14 mouse cellular contexts compared by ENCODE assay signal in genomic region chr15:12515272-12515844, GRCm38 (mm10).
DNase-seq lines count a peak whose midpoint lies in the region; ATAC-seq and TF ChIP-seq lines count a peak whose summit lies in the region.
"Had no signal": no experiment of that assay in that cellular context is flagged by ENCODE, and none has a peak within 500 bp of the region (broad histone marks: within the 10 kb centered on the region; RNA-seq: fewer than 3 reads in every experiment).

No protein-coding gene starts in this region.

- no peaks in the 10 kb centered on the region for H3K36me3 ChIP-seq in forebrain, embryonic 10.5 days (replicated peaks)
- H3K36me3 ChIP-seq in forebrain, embryonic 15.5 days, result no peaks in the 10 kb centered on the region
- no peaks in the 10 kb centered on the region for H3K36me3 ChIP-seq in lung, embryonic 14.5 days (ENCODE audit: insufficient read depth)
- no peaks in the 10 kb centered on the region for H3K36me3 ChIP-seq in embryonic facial prominence, embryonic 12.5 days
- H3K36me3 ChIP-seq in limb, embryonic 13.5 days, result 0 out of 2 replicates have a peak, but pooled peaks cover 5% of the 10 kb centered on the region
- H3K36me3 ChIP-seq in intestine, embryonic 16.5 days (ENCODE audit: control insufficient read depth, insufficient read depth, low read length), result no peaks in the 10 kb centered on the region
- H3K36me3 ChIP-seq: midbrain, embryonic 12.5 days had no signal

- H3K4me2 ChIP-seq in forebrain, embryonic 15.5 days (replicated peaks), result no peak overlapping the region
- H3K4me2 ChIP-seq in lung, embryonic 14.5 days, result no peak overlapping the region
- no peak overlapping the region for H3K4me2 ChIP-seq in embryonic facial prominence, embryonic 12.5 days (replicated peaks)
- peak overlapping the region; percentile 17 for H3K4me2 ChIP-seq in limb, embryonic 13.5 days (replicated peaks)
- no peak overlapping the region for H3K4me2 ChIP-seq in intestine, embryonic 16.5 days (ENCODE audit: low read depth, low read length)
- H3K4me2 ChIP-seq: midbrain, embryonic 12.5 days had no signal

- 60% methylated on average over 9 of the region's 9 CpGs for WGBS in forebrain, embryonic 10.5 days
- WGBS in forebrain, embryonic 15.5 days, result 47% methylated on average over 9 of the region's 9 CpGs
- WGBS in lung, embryonic 14.5 days, result 58% methylated on average over 9 of the region's 9 CpGs
- WGBS in embryonic facial prominence, embryonic 12.5 days, result 29% methylated on average over 9 of the region's 9 CpGs
- 17% methylated on average over 9 of the region's 9 CpGs for WGBS in limb, embryonic 13.5 days
- WGBS in intestine, embryonic 16.5 days, result 73% methylated on average over 9 of the region's 9 CpGs

- H3K27ac ChIP-seq in forebrain, embryonic 10.5 days, result peak overlapping the region; percentile 37; the same call in 1 of the 2 replicates
- no peak overlapping the region for H3K27ac ChIP-seq in forebrain, embryonic 15.5 days (replicated peaks)
- H3K27ac ChIP-seq in lung, embryonic 14.5 days (ENCODE audit: low read depth), result no peak overlapping the region
- no peak overlapping the region for H3K27ac ChIP-seq in embryonic facial prominence, embryonic 12.5 days
- peak overlapping the region; percentile 3; the same call in 1 of the 2 replicates for H3K27ac ChIP-seq in limb, embryonic 13.5 days
- no peak overlapping the region for H3K27ac ChIP-seq in intestine, embryonic 16.5 days (ENCODE audit: low read length)
- H3K27ac ChIP-seq: heart, adult 2 months; midbrain, embryonic 12.5 days had no signal

- H3K4me3 ChIP-seq in forebrain, embryonic 10.5 days, result no peak overlapping the region
- no peak overlapping the region for H3K4me3 ChIP-seq in forebrain, embryonic 15.5 days
- H3K4me3 ChIP-seq in lung, embryonic 14.5 days (ENCODE audit: low read depth, low read length), result no peak overlapping the region
- no peak overlapping the region for H3K4me3 ChIP-seq in embryonic facial prominence, embryonic 12.5 days
- H3K4me3 ChIP-seq in limb, embryonic 13.5 days, result no peak overlapping the region
- H3K4me3 ChIP-seq in intestine, embryonic 16.5 days (ENCODE audit: low read length), result no peak overlapping the region
- H3K4me3 ChIP-seq: heart, adult 2 months; midbrain, embryonic 12.5 days had no signal

- H3K4me1 ChIP-seq in forebrain, embryonic 10.5 days, result peaks cover 36% of the 10 kb centered on the region
- peaks cover 11% of the 10 kb centered on the region; the same call in 1 of the 2 replicates for H3K4me1 ChIP-seq in forebrain, embryonic 15.5 days
- H3K4me1 ChIP-seq in lung, embryonic 14.5 days (ENCODE audit: insufficient read depth), result peaks cover 9% of the 10 kb centered on the region; the same call in 1 of the 2 replicates
- H3K4me1 ChIP-seq in embryonic facial prominence, embryonic 12.5 days, result peaks cover 12% of the 10 kb centered on the region; the same call in 1 of the 2 replicates
- H3K4me1 ChIP-seq in limb, embryonic 13.5 days, result peaks cover 76% of the 10 kb centered on the region
- peaks cover 2% of the 10 kb centered on the region; the same call in 1 of the 2 replicates for H3K4me1 ChIP-seq in intestine, embryonic 16.5 days (ENCODE audit: control insufficient read depth, insufficient read depth, low read length)

- no peaks in the 10 kb centered on the region for H3K9me3 ChIP-seq in forebrain, embryonic 10.5 days
- no peaks in the 10 kb centered on the region for H3K9me3 ChIP-seq in forebrain, embryonic 15.5 days
- H3K9me3 ChIP-seq in lung, embryonic 14.5 days (ENCODE audit: low read depth, low read length), result no peaks in the 10 kb centered on the region
- no peaks in the 10 kb centered on the region for H3K9me3 ChIP-seq in embryonic facial prominence, embryonic 12.5 days
- no peaks in the 10 kb centered on the region for H3K9me3 ChIP-seq in limb, embryonic 13.5 days
- no peaks in the 10 kb centered on the region for H3K9me3 ChIP-seq in intestine, embryonic 16.5 days (ENCODE audit: control insufficient read depth, low read length)
- H3K9me3 ChIP-seq: midbrain, embryonic 12.5 days had no signal

- H3K27me3 ChIP-seq in forebrain, embryonic 10.5 days (ENCODE audit: poor library complexity, severe bottlenecking), result no peaks in the 10 kb centered on the region
- no peaks in the 10 kb centered on the region for H3K27me3 ChIP-seq in forebrain, embryonic 15.5 days
- no peaks in the 10 kb centered on the region for H3K27me3 ChIP-seq in lung, embryonic 14.5 days (ENCODE audit: insufficient read depth, low read length)
- H3K27me3 ChIP-seq in embryonic facial prominence, embryonic 12.5 days, result no peaks in the 10 kb centered on the region
- H3K27me3 ChIP-seq in limb, embryonic 13.5 days, result peaks cover 14% of the 10 kb centered on the region
- no peaks in the 10 kb centered on the region for H3K27me3 ChIP-seq in intestine, embryonic 16.5 days (replicated peaks; ENCODE audit: control insufficient read depth, insufficient read depth, low read length)
- H3K27me3 ChIP-seq: midbrain, embryonic 12.5 days had no signal

- DNase-seq in forebrain, embryonic 10.5 days (ENCODE audit: extremely low spot score, low spot score), result no peak
- DNase-seq in lung, embryonic 14.5 days, result peak; percentile 80
- no peak for DNase-seq in lung, postnatal 14 days
- no peak for DNase-seq in right cerebral cortex, postnatal 25 days
- DNase-seq: cerebellum, adult 18-20 months; heart, adult 2 months; liver, postnatal 0 days; right cerebral cortex, adult 18-20 months had no signal

- TF ChIP-seq CTCF in lung, embryonic 14.5 days (IDR thresholded peaks at IDR 0.05; ENCODE audit: low read depth), result no peak

- no peak; the same call in 1 of the 2 replicates for ATAC-seq in forebrain, embryonic 15.5 days (replicated peaks)
- ATAC-seq in lung, embryonic 14.5 days (ENCODE audit: insufficient read depth), result peak; percentile 43; the same call in 1 of the 2 replicates
- ATAC-seq in embryonic facial prominence, embryonic 12.5 days (ENCODE audit: insufficient number of reproducible peaks, insufficient read depth, low FRiP score, low TSS enrichment), result peak; percentile 61
- peak; percentile 92 for ATAC-seq in limb, embryonic 13.5 days (ENCODE audit: low FRiP score, low read depth)
- ATAC-seq in intestine, embryonic 16.5 days, result no peak
- ATAC-seq: inflammation-experienced regulatory T-cells, adult 6 months; liver, postnatal 0 days had no signal

- H3K9ac ChIP-seq in forebrain, embryonic 15.5 days (replicated peaks), result no peak overlapping the region
- H3K9ac ChIP-seq in lung, embryonic 14.5 days, result no peak overlapping the region
- H3K9ac ChIP-seq in embryonic facial prominence, embryonic 12.5 days, result no peak overlapping the region
- H3K9ac ChIP-seq in limb, embryonic 13.5 days, result no peak overlapping the region
- H3K9ac ChIP-seq in intestine, embryonic 16.5 days (ENCODE audit: low read depth, low read length), result no peak overlapping the region
- H3K9ac ChIP-seq: liver, postnatal 0 days; midbrain, embryonic 12.5 days had no signal

Comparison
In these comparisons a context has a peak if more than half of its experiments do, and no peak if none do; other contexts are left out.
1. H3K27ac ChIP-seq: peak in forebrain, embryonic 10.5 days (single experiment) and limb, embryonic 13.5 days (single experiment); none in forebrain, embryonic 15.5 days (single experiment), lung, embryonic 14.5 days (single experiment), embryonic facial prominence, embryonic 12.5 days (single experiment) and intestine, embryonic 16.5 days (single experiment).
2. ATAC-seq: peak in lung, embryonic 14.5 days (single experiment), embryonic facial prominence, embryonic 12.5 days (single experiment) and limb, embryonic 13.5 days (single experiment); none in forebrain, embryonic 15.5 days (single experiment) and intestine, embryonic 16.5 days (single experiment).